Mouse (Mus musculus) hindbrain, embryonic 16.5 days (tissue): Measurements from ENCODE around the gene Mns1. TPM values are rescaled to one million over a fixed set of nuclear protein-coding genes. Genes with fewer than 3 reads are reported as not detected.
"Not testable (repeated sequence)": the region's sequence is repeated elsewhere in the genome, so short reads cannot be mapped to it uniquely, and the experiment has no call there.

Experiments
- ATAC-seq: fragments of 200-750 bp; cut with Nextera tagmentation; 2 replicates; pipeline ENCODE4 v1.8.0; 2017; ENCODE audit warnings: moderate TSS enrichment, moderate library complexity
- H3K27ac ChIP-seq: fragments of 300-500 bp; sonication (generic); 2 replicates; pipeline ENCODE4 v1.5.1; 2014; ENCODE audit warnings: low read depth, mild to moderate bottlenecking, control low read depth, low read length, moderate library complexity
- H3K27me3 ChIP-seq: fragments of 300-500 bp; sonication (generic); replicated peaks from 2 replicates; pipeline ENCODE4 v1.6.1; 2014; ENCODE audit warnings: low read length; ENCODE audit not compliant: control insufficient read depth, insufficient read depth
- H3K36me3 ChIP-seq: fragments of 300-500 bp; sonication (generic); 2 replicates; pipeline ENCODE4 v1.6.1; 2014; ENCODE audit warnings: mild to moderate bottlenecking, low read length, moderate library complexity, mixed read lengths; ENCODE audit not compliant: control insufficient read depth, insufficient read depth
- H3K4me1 ChIP-seq: fragments of 300-500 bp; sonication (generic); 2 replicates; pipeline ENCODE4 v1.6.1; 2014; ENCODE audit warnings: low read depth, low read length; ENCODE audit not compliant: control insufficient read depth, insufficient read depth
- H3K4me2 ChIP-seq: fragments of 300-500 bp; sonication (generic); 2 replicates; pipeline ENCODE4 v1.6.1; 2014; ENCODE audit warnings: mild to moderate bottlenecking, low read length, control low read depth, moderate library complexity
- H3K4me3 ChIP-seq: fragments of 300-500 bp; sonication (generic); 2 replicates; pipeline ENCODE4 v1.5.1; 2014; ENCODE audit warnings: mild to moderate bottlenecking, low read length, control low read depth, moderate library complexity
- H3K9ac ChIP-seq: fragments of 300-500 bp; sonication (generic); 2 replicates; pipeline ENCODE4 v1.6.1; 2014; ENCODE audit warnings: low read depth, mild to moderate bottlenecking, control low read depth, low read length, moderate library complexity
- H3K9me3 ChIP-seq: fragments of 300-500 bp; sonication (generic); 2 replicates; pipeline ENCODE4 v1.6.1; 2014; ENCODE audit warnings: mild to moderate bottlenecking, low read length, moderate library complexity; ENCODE audit not compliant: control insufficient read depth
- WGBS: fragments of 180-500 bp; shearing (Covaris S2); extraction: QIAGEN DNeasy Blood & Tissue Kit; methylation state at CpG from one replicate; pipeline ENCODE4 v1.1.7; 2014; 5-methylcytosine and 5-hydroxymethylcytosine counted together
- polyA plus RNA-seq: library from polyadenylated mRNA; unstranded; fragments of >200 nt; fragmentation: Nextera tagmentation; extraction: Ambion mirVana; gene quantifications from 2 replicates; pipeline ENCODE4 v1.2.1, GENCODE M21; 2015

The Mns1 gene
- polyA plus RNA-seq, 1 experiment from 2014 or later = 9.2 TPM

DNA sequence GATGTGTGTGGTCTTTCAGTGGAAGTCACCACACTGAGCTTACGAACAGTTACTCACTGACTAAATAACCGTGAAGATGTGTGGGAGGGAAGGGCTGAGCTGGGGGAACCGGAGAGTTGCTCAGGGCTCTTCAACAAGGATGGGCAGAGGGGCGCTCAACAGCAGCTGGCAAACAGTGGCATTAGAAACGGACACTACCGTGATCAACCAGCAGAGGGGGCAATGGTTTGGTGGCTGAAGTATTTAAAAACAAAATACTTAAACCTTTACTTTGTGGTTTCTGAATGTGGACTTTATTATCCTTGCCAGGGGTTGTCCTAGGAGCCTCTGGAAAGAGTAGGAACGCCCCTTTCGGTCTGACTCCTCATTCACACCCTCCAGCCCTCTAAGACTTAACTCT, 10.2 kb downstream of the Mns1 start:
- no peak overlapping the region for H3K4me2 ChIP-seq
- H3K27ac ChIP-seq = no peak overlapping the region
- 47% methylated on average over 8 of the region's 8 CpGs for WGBS
- no peak overlapping the region for H3K4me3 ChIP-seq
- H3K4me1 ChIP-seq = no peaks in the 10 kb centered on the region
- no peaks in the 10 kb centered on the region for H3K9me3 ChIP-seq
- no peaks in the 10 kb centered on the region for H3K36me3 ChIP-seq
- no peak overlapping the region for H3K9ac ChIP-seq
- ATAC-seq = no peak
- H3K27me3 ChIP-seq = no peaks in the 10 kb centered on the region

DNA sequence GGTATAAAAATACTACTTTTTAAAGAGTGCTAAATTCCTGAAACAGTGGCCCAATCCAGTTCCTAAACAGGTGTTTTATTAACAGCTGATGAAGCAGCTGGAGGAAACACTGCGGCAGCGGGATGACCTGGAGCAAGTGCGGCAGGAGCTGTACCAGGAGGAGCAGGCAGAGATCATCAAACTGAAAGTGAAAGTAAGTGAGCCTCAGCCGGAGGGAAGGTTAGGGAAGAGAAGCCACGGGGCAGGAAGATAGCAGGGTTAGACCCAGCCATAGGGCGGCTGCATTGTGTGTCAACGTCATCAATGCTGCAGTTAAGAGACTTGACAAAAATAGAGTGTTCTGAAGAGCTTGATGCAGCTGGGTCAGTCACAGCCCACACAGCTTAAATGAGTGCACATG, 11.6 kb downstream of the Mns1 start:
- 92% methylated on average over 7 of the region's 7 CpGs for WGBS
- Histone ChIP-seq H3K4me1 (no peaks in the 10 kb centered on the region), H3K4me3 (no peak overlapping the region), H3K36me3 (no peaks in the 10 kb centered on the region), H3K9ac (no peak overlapping the region), H3K4me2 (no peak overlapping the region), H3K9me3 (no peaks in the 10 kb centered on the region), H3K27me3 (no peaks in the 10 kb centered on the region), H3K27ac (no peak overlapping the region)
- ATAC-seq = no peak

DNA sequence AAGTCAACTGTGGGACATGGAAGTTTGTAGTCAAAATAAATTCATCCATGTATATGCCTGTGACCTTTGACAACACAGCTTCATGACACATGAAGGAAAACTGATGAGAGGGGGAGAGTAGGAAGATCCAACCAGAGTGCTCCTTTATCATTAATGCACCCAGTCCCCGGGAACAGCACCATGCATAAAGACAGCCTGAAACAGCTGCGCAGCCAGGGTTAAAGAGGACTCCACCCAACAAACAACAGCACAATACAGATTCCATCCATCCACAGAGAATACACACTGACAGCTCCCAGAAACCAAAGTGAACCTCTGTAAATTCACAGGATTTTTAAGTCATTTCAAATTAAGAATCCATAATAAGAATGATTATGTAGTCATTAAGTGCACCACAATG, 12.0 kb downstream of the Mns1 start:
- no peak overlapping the region for H3K4me2 ChIP-seq
- 82% methylated on average over 2 of the region's 2 CpGs for whole genome bisulfite sequencing
- H3K9ac ChIP-seq = no peak overlapping the region
- H3K4me3 ChIP-seq = no peak overlapping the region
- no peaks in the 10 kb centered on the region for H3K27me3 ChIP-seq
- H3K4me1 ChIP-seq = no peaks in the 10 kb centered on the region
- H3K9me3 ChIP-seq = no peaks in the 10 kb centered on the region
- no peak overlapping the region for H3K27ac ChIP-seq
- no peaks in the 10 kb centered on the region for H3K36me3 ChIP-seq
- no peak for ATAC-seq

DNA sequence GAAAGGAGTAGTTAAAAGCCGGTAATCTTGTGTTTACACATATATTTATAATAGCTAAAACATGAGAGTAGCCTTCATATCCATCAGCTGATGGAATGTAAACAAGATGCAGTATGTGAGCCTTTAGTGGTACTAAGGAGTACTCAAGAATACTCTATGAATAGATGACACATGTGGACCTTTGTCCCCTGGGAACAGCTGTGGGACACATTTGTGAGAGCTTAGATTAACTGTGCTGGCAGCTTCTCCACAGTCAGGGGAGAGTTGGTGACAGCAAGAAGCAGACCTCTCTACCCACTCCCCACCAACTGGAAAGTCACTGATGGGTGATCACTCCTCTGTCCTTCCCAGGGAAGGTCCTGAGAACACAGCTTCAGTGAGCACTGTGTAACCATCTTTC, 12.6 kb downstream of the Mns1 start:
- Histone ChIP-seq H3K27ac (no peak overlapping the region), H3K9me3 (no peaks in the 10 kb centered on the region), H3K4me3 (no peak overlapping the region), H3K9ac (no peak overlapping the region), H3K4me2 (no peak overlapping the region), H3K27me3 (no peaks in the 10 kb centered on the region), H3K36me3 (no peaks in the 10 kb centered on the region), H3K4me1 (no peaks in the 10 kb centered on the region)
- no peak for ATAC-seq
- 93% methylated on average over 1 of the region's 1 CpGs for WGBS

DNA sequence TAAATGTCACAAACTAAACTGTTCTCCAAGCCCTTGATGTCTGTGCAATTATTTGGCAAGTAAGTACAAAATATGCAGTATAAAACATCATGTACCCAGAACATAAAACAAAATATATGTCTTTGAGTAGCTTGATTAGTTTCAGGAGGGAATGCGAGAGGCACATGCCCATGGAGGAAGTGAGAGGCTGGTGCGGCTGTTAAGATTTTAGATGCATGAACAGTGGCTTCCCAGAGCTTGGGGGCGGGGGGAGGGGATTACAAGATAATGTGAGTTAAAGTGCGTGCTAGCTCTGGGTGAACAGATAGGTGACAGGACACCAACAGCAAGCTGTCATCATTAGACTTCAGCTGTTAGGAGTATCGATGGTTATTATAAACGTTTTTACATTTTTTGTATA, 13.3 kb downstream of the Mns1 start:
- no peak overlapping the region for H3K4me2 ChIP-seq
- H3K9ac ChIP-seq = no peak overlapping the region

DNA sequence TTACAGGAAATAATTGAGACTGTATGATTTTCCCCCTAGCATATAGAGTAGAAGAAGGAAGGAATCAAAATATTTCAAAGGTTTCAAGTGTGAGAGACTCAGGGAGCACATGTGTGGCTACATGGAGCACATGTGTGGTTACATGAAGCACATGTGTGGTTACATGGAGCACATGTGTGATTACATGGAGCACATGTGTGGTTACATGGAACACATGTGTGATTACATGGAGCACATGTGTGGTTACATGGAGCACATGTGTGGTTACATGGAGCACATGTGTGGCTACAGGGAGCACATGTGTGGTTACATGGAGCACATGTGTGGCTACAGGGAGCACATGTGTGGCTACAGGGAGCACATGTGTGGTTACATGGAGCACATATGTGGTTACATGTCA, 16.5 kb downstream of the Mns1 start:
- H3K4me3 ChIP-seq, H3K9me3 ChIP-seq, H3K9ac ChIP-seq, H3K27ac ChIP-seq, H3K4me1 ChIP-seq, ATAC-seq, H3K36me3 ChIP-seq, H3K4me2 ChIP-seq, H3K27me3 ChIP-seq: not testable (repeated sequence)

More for the DNA sequence above, 13.3 kb downstream of the Mns1 start:
- Histone ChIP-seq H3K9me3 (no peaks in the 10 kb centered on the region), H3K27ac (no peak overlapping the region), H3K36me3 (no peaks in the 10 kb centered on the region), H3K4me3 (no peak overlapping the region), H3K4me1 (no peaks in the 10 kb centered on the region), H3K27me3 (no peaks in the 10 kb centered on the region)
- WGBS = 84% methylated on average over 6 of the region's 6 CpGs
- ATAC-seq = no peak

DNA sequence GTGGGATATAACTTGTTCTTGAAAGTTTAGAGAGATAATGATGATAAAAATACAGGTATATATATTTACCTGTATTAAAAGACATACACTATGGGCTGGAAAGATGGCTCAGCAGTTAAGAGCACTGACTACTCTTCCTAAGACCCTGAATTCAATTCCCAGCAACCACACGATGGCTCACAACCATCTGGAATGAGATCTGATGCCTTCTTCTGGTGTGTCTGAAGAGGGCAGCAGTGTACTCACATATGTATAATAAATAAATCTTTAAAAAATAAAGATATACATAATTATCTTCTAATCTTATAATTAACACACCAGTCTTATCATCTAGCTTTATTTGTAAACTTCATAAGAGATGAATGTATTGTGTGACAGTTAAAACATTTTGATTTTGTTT, 18.6 kb downstream of the Mns1 start:
- H3K9ac ChIP-seq = no peak overlapping the region
- no peaks in the 10 kb centered on the region for H3K9me3 ChIP-seq
- no peak for ATAC-seq
- H3K4me2 ChIP-seq = no peak overlapping the region
- H3K36me3 ChIP-seq = no peaks in the 10 kb centered on the region; the same call in 1 of the 2 replicates
- H3K4me1 ChIP-seq = no peaks in the 10 kb centered on the region
- WGBS = 23% methylated on average over 1 of the region's 1 CpGs
- no peak overlapping the region for H3K4me3 ChIP-seq
- no peak overlapping the region for H3K27ac ChIP-seq
- H3K27me3 ChIP-seq = no peaks in the 10 kb centered on the region

DNA sequence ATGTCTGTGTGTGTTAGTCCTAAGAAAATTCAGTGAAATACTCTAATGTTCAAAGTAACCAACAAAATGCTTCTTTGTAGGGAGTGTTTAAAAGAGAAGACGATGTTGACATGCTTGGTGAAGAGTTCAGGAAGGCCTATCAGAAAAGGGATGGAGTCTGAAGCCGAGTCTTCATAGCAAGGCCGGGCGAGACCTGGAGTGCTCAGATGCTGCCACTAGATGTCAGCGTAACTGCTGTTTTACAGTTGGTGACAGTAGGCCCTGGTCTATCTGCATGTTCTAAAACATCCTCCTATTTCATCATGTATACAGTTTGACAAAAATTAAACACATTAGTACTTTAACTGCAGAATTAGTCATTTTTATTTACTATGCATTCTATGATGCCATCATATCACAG, 20.4 kb downstream of the Mns1 start:
- Histone ChIP-seq H3K4me3 (no peak overlapping the region), H3K27ac (no peak overlapping the region), H3K36me3 (no peaks in the 10 kb centered on the region; the same call in 1 of the 2 replicates), H3K9me3 (no peaks in the 10 kb centered on the region), H3K4me2 (no peak overlapping the region), H3K27me3 (no peaks in the 10 kb centered on the region), H3K4me1 (no peaks in the 10 kb centered on the region), H3K9ac (no peak overlapping the region)
- 15% methylated on average over 5 of the region's 5 CpGs for WGBS
- ATAC-seq = peak; percentile 90

DNA sequence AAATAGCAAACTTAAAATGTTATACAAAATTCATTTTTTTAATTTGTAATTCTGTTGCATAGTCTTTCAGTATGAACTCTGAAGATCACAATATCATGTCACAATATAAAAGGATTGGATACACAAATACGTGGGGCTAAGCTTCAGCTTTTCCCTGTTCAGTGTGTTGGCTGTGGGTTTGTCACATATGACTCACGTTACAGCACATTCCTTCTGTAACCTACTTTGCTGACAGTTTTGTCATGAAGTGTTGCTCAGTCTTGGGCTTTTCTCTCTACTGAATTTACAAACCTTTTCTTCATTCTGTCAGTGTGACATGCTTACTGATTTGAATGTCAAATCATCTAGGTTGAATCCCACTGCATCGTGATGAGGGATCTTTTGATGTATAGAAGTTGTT, 21.9 kb downstream of the Mns1 start:
- Histone ChIP-seq H3K9me3 (no peaks in the 10 kb centered on the region), H3K9ac (no peak overlapping the region), H3K27ac (no peak overlapping the region), H3K36me3 (no peaks in the 10 kb centered on the region; the same call in 1 of the 2 replicates), H3K27me3 (no peaks in the 10 kb centered on the region), H3K4me1 (no peaks in the 10 kb centered on the region), H3K4me3 (no peak overlapping the region), H3K4me2 (no peak overlapping the region)
- ATAC-seq = no peak
- WGBS = 79% methylated on average over 3 of the region's 3 CpGs

DNA sequence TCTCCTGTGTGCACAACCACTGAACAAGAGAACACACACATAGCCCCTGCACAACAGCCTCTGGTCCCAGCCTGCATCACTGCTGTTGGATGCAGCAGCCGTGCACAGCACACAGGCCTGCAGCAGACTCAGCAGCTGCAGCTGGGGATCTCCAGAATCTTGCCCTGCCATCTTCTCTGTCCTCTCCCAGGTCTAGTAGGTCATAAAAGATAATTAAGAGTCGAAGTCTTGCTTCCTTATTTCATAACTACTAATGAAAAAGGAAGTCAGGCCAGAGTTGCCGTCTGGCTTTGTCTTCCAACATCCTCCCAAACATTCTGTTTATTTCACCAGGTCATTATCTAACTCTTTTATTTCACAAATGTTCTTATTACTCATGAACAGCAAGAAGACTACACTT, 23.0 kb downstream of the Mns1 start:
- H3K4me2 ChIP-seq = no peak overlapping the region
- no peak overlapping the region for H3K9ac ChIP-seq
- no peaks in the 10 kb centered on the region for H3K9me3 ChIP-seq
- no peaks in the 10 kb centered on the region for H3K27me3 ChIP-seq
- 84% methylated on average over 3 of the region's 3 CpGs for WGBS
- no peak overlapping the region for H3K27ac ChIP-seq
- no peaks in the 10 kb centered on the region; the same call in 1 of the 2 replicates for H3K36me3 ChIP-seq
- no peaks in the 10 kb centered on the region for H3K4me1 ChIP-seq
- ATAC-seq = no peak
- H3K4me3 ChIP-seq = no peak overlapping the region
